Mouse (Mus musculus): Measurements from ENCODE around the gene Tuba8. TPM values are rescaled to one million over a fixed set of nuclear protein-coding genes. Genes with fewer than 3 reads are reported as not detected.
A peak's percentile ranks its signal among the peaks of the same experiment; 100 is the strongest.

Tuba8 gene
- polyA plus RNA-seq, 1 experiment from 2014 or later = 0.53 TPM

GRCm38 (mm10) chr6:121262496-121262895 lies 52.0 kb downstream of the Tuba8 start:
- 90% methylated on average over 11 of the region's 11 CpGs for WGBS
- H3K9ac ChIP-seq (replicated peaks; ENCODE audit: low read length) = no peak overlapping the region
- H3K27me3 ChIP-seq (ENCODE audit: control insufficient read depth, insufficient read depth, low read length) = no peaks in the 10 kb centered on the region
- H3K4me1 ChIP-seq (ENCODE audit: control insufficient read depth, insufficient read depth, low read length) = no peaks in the 10 kb centered on the region
- no peak overlapping the region for H3K4me3 ChIP-seq (ENCODE audit: low read depth, low read length)
- H3K27ac ChIP-seq (replicated peaks; ENCODE audit: low read depth, low read length) = no peak overlapping the region
- no peak overlapping the region for H3K4me2 ChIP-seq (ENCODE audit: low read depth, low read length)
- H3K36me3 ChIP-seq (replicated peaks; ENCODE audit: control insufficient read depth, insufficient read depth, low read depth, low read length) = no peaks in the 10 kb centered on the region
- no peak for DNase-seq (ENCODE audit: low spot score)
- H3K9me3 ChIP-seq (replicated peaks; ENCODE audit: control insufficient read depth, low read length) = no peaks in the 10 kb centered on the region
- no peak for ATAC-seq (replicated peaks; ENCODE audit: insufficient number of reproducible peaks, low FRiP score, low TSS enrichment, low read depth)

DNA sequence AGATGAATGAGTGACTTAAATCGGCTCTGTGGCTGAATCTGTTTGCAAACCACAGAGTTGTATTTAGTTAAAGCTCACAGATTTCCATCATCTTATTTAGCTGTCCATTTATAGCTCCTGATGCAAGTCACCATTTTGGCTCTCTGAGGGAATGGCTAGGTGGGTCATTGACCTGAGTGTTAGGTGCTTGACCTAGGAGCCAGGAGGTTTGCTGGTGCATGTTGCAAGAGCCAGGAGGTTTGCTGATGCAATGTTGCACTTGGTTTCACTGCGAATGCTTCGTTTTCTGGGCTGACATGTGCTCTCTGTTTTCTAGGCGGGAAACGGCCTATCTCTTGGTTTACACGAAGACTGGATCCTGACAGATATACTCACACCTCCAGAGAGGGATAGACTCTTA lies 59.7 kb downstream of the Tuba8 start:
- Histone ChIP-seq H3K27me3 (ENCODE audit: control insufficient read depth, insufficient read depth, low read length) (no peaks in the 10 kb centered on the region), H3K9me3 (replicated peaks; ENCODE audit: control insufficient read depth, low read length) (no peaks in the 10 kb centered on the region), H3K4me2 (ENCODE audit: low read depth, low read length) (no peak overlapping the region), H3K4me3 (ENCODE audit: low read depth, low read length) (no peak overlapping the region), H3K4me1 (ENCODE audit: control insufficient read depth, insufficient read depth, low read length) (no peaks in the 10 kb centered on the region), H3K36me3 (replicated peaks; ENCODE audit: control insufficient read depth, insufficient read depth, low read depth, low read length) (no peaks in the 10 kb centered on the region), H3K27ac (replicated peaks; ENCODE audit: low read depth, low read length) (no peak overlapping the region), H3K9ac (replicated peaks; ENCODE audit: low read length) (no peak overlapping the region)
- ATAC-seq (replicated peaks; ENCODE audit: insufficient number of reproducible peaks, low FRiP score, low TSS enrichment, low read depth) (no peak), DNase-seq (ENCODE audit: low spot score) (no peak)
- WGBS = 83% methylated on average over 6 of the region's 6 CpGs

GRCm38 (mm10) chr6:121271707-121272074 lies 61.2 kb downstream of the Tuba8 start:
- H3K36me3 ChIP-seq (replicated peaks; ENCODE audit: control insufficient read depth, insufficient read depth, low read depth, low read length) = no peaks in the 10 kb centered on the region
- H3K4me2 ChIP-seq (ENCODE audit: low read depth, low read length) = no peak overlapping the region
- 14% methylated on average over 4 of the region's 4 CpGs for WGBS
- ATAC-seq (replicated peaks; ENCODE audit: insufficient number of reproducible peaks, low FRiP score, low TSS enrichment, low read depth) (no peak; the same call in 1 of the 2 replicates), DNase-seq (ENCODE audit: low spot score) (no peak)
- no peak overlapping the region for H3K27ac ChIP-seq (replicated peaks; ENCODE audit: low read depth, low read length)
- no peaks in the 10 kb centered on the region for H3K4me1 ChIP-seq (ENCODE audit: control insufficient read depth, insufficient read depth, low read length)
- no peaks in the 10 kb centered on the region for H3K27me3 ChIP-seq (ENCODE audit: control insufficient read depth, insufficient read depth, low read length)
- H3K9ac ChIP-seq (replicated peaks; ENCODE audit: low read length) = no peak overlapping the region
- no peak overlapping the region for H3K4me3 ChIP-seq (ENCODE audit: low read depth, low read length)
- H3K9me3 ChIP-seq (replicated peaks; ENCODE audit: control insufficient read depth, low read length) = no peaks in the 10 kb centered on the region

- 15% methylated on average over 17 of the region's 17 CpGs for WGBS
- H3K9me3 ChIP-seq (replicated peaks; ENCODE audit: control insufficient read depth, low read length) = no peaks in the 10 kb centered on the region
- H3K4me2 ChIP-seq (ENCODE audit: low read depth, low read length) = peak overlapping the region; percentile 43
- H3K4me1 ChIP-seq (ENCODE audit: control insufficient read depth, insufficient read depth, low read length) = no peaks in the 10 kb centered on the region
- no peaks in the 10 kb centered on the region for H3K36me3 ChIP-seq (replicated peaks; ENCODE audit: control insufficient read depth, insufficient read depth, low read depth, low read length)
- H3K27ac ChIP-seq (replicated peaks; ENCODE audit: low read depth, low read length) = 0 out of 2 replicates have a peak overlapping the region, but pooled peaks have one; percentile 52
- ATAC-seq (replicated peaks; ENCODE audit: insufficient number of reproducible peaks, low FRiP score, low TSS enrichment, low read depth) = peak; percentile 86
- DNase-seq (ENCODE audit: low spot score) = peak; percentile 93
- H3K4me3 ChIP-seq (ENCODE audit: low read depth, low read length) = peak overlapping the region; percentile 32
- peak overlapping the region; percentile 46 for H3K9ac ChIP-seq (replicated peaks; ENCODE audit: low read length)
- no peaks in the 10 kb centered on the region for H3K27me3 ChIP-seq (ENCODE audit: control insufficient read depth, insufficient read depth, low read length)
Measured at GRCm38 (mm10) chr6:121272075-121272800, 61.7 kb downstream of the Tuba8 start.

GRCm38 (mm10) chr6:121274356-121274755 lies 63.9 kb downstream of the Tuba8 start:
- H3K27me3 ChIP-seq (ENCODE audit: control insufficient read depth, insufficient read depth, low read length) = no peaks in the 10 kb centered on the region
- ATAC-seq (replicated peaks; ENCODE audit: insufficient number of reproducible peaks, low FRiP score, low TSS enrichment, low read depth) = no peak
- no peak overlapping the region for H3K4me3 ChIP-seq (ENCODE audit: low read depth, low read length)
- H3K36me3 ChIP-seq (replicated peaks; ENCODE audit: control insufficient read depth, insufficient read depth, low read depth, low read length) = no peaks in the 10 kb centered on the region
- no peaks in the 10 kb centered on the region for H3K9me3 ChIP-seq (replicated peaks; ENCODE audit: control insufficient read depth, low read length)
- no peak overlapping the region for H3K9ac ChIP-seq (replicated peaks; ENCODE audit: low read length)
- WGBS = 76% methylated on average over 3 of the region's 3 CpGs
- peak; percentile 66 for DNase-seq (ENCODE audit: low spot score)
- H3K4me1 ChIP-seq (ENCODE audit: control insufficient read depth, insufficient read depth, low read length) = no peaks in the 10 kb centered on the region
- H3K4me2 ChIP-seq (ENCODE audit: low read depth, low read length) = no peak overlapping the region
- no peak overlapping the region for H3K27ac ChIP-seq (replicated peaks; ENCODE audit: low read depth, low read length)

Other genes starting within 250 kb of the Tuba8 start
- 11.1 and 13.3 TPM in 2 replicates for gene Mical3, start 79.7 kb upstream of the Tuba8 start, polyA plus RNA-seq (2014; fragmentation: Nextera tagmentation; extraction: Ambion mirVana)
- gene Pex26, start 27.0 kb upstream of the Tuba8 start, polyA plus RNA-seq (2014; fragmentation: Nextera tagmentation; extraction: Ambion mirVana) = 7.1 and 7.7 TPM in 2 replicates
- 0.66 and 1.0 TPM in 2 replicates for gene Usp18, start 35.2 kb downstream of the Tuba8 start, polyA plus RNA-seq (2014; fragmentation: Nextera tagmentation; extraction: Ambion mirVana)
- gene Slc6a13, start 89.5 kb downstream of the Tuba8 start, polyA plus RNA-seq (2014; fragmentation: Nextera tagmentation; extraction: Ambion mirVana) = 0.91 and 1.5 TPM in 2 replicates
- gene Slc6a12, start 132.4 kb downstream of the Tuba8 start, polyA plus RNA-seq (2014; fragmentation: Nextera tagmentation; extraction: Ambion mirVana) = not detected in 2 replicates